Mouse (Mus musculus) kidney, postnatal 36 days (tissue): ENCODE measurements around the gene Mpdu1.
"Not testable (repeated sequence)": the region's sequence is repeated elsewhere in the genome, so short reads cannot be mapped to it uniquely, and the experiment has no call there.

Experiments
- DNase-seq, 2 experiments: peaks; one replicate each; pipeline ENCODE4 v3.0.0; 2021 to 2022; ENCODE audit warnings: mixed read lengths in 2 of 2

Gene Mpdu1

GRCm38 (mm10) chr11:69662213-69662966 lies at the start of gene Mpdu1:
Gene Mpdu1, minus strand, starts transcription at chr11:69662642.
- DNase-seq: peak; percentile 94 to 95

GRCm38 (mm10) chr11:69711082-69711481 lies 48.6 kb upstream of the Mpdu1 start:
- DNase-seq: no peak

- DNase-seq: no peak
Observed at GRCm38 (mm10) chr11:69710470-69710869, 48.0 kb upstream of the Mpdu1 start.

DNA sequence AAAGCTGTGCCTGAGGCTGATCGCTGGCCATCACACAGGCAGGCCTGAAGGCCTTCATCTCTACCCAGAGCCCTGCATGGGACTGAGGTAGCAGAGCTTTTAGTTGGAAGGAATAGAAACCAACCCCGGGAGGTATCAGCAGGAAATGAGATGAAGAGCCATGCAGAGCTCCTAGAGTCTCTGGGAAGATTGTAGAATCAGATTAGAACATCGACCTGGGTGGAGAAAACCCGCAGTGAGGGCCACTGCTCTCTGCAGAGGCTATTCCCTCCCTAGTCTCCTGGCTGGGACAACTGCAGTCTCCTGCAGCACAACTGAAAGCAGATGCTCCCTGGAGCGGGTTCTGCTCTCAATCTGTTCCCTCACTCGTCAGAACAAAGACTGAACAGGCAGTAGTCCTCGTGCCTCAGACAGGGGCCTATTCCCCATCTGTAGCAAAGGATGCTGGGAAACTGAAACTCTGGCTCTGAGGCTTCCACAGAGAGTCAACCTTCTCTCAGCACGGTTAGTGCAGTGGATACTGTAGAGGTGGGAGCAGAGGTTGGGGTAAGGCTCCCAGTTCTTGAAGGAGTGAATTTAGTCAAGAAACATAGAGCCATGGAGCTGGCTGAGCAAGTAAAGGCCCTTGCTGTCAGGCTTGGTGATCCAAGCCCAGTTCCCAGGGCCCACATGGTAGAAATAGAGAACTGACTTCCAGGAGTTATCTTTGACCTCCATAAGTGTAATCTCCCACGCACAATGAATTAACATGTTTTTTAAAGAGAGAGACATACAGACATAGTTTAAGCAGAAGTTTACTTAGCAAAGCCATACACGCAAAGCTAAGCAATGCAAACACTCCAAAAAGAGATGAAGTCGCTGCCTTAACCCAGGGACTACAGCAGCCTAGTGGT lies 47.4 kb upstream of the Mpdu1 start:
- DNase-seq: no peak

- no peak for DNase-seq
Observed at GRCm38 (mm10) chr11:69708614-69709265, 46.3 kb upstream of the Mpdu1 start.

DNA sequence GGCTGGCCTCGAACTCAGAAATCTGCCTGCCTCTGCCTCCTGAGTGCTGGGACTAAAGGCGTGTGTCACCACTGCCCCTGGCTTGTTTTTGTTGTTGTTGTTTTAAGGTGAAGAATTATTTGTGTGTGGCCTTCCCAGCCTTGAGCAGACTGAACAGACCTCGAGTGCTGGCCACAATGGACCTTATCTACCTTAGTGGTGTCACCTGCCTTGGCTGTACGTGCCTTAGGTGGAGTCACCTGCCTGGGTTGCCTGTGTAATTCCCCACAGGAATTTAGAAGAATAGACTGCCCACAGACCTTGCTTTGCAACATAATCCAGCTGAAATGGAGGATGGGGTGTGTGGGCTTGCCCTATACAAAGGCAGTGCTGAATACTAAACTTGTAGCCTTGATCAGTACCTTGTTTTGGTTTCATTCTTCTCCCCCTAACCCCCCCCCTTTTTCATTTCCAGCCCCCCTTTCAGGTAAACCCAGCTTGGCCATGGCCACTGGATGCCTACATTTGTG lies 45.5 kb upstream of the Mpdu1 start:
- DNase-seq: no peak

GRCm38 (mm10) chr11:69707480-69707847 lies 45.0 kb upstream of the Mpdu1 start:
- DNase-seq: no peak

GRCm38 (mm10) chr11:69706775-69707479 lies 44.5 kb upstream of the Mpdu1 start:
- peak; percentile 89 to 92 for DNase-seq

- DNase-seq: no peak
Observed at GRCm38 (mm10) chr11:69704613-69705010, 42.2 kb upstream of the Mpdu1 start.

DNA sequence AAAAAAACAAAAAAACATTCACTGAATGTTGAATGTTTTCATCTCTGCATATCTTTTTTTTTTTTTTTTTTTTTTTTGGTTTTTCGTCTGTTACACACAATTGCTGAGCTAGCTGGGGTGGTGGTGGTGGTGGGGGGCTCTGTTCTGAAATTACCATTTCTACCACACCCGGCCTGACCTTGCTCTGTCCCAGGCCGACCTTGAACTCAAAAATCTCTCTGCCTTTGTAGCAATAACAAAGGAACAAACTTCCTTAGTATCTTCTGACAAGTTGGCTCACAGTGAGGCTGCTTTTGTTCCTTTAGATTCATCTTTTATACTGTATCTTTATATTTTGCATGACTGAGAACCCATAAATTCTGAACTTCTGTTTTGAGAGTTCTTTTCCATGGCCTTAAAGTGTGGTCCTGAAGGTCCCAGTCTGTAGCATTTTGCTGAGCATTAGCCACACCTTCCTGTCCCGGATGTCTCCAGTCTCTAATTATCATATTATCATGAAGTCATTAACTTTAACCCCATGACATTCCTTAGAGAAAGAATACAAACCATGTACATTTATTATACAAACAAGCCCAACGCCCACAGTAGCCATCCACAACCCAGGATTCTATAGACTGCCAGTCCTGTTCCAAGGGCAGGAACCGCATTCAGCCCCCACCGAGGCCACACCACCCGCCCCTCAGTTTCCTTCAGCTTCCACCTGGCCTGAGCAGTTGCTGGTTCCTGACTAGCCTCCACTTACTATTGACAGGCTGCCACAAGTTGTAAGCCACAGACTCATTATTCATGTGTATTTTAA lies 41.6 kb upstream of the Mpdu1 start:
- DNase-seq: no peak

GRCm38 (mm10) chr11:69703381-69703780 lies 40.9 kb upstream of the Mpdu1 start:
- not testable (repeated sequence) for DNase-seq

- DNase-seq: not testable (repeated sequence)
Observed at GRCm38 (mm10) chr11:69702886-69703285, 40.4 kb upstream of the Mpdu1 start.

- no peak for DNase-seq
Observed at GRCm38 (mm10) chr11:69699595-69699994, 37.2 kb upstream of the Mpdu1 start.

DNA sequence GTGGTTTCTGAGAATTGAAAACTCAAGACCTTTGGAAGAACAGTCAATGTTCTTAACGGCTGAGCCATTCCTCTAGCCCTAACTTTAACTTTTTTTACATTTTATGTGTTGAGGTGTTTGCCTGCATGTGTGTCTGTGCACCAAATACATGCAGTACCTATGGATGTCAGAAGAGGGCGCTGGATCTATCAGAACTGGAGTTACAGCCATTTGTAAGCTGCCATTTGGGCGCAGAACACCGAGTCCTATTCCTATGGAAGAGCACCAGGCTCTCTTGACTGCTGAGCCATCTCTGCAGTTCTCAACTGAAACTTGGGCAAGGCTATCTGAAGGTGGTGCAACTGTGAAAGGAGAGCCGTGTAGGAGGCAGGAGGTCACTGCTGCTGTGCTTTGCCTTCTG lies 36.1 kb upstream of the Mpdu1 start:
- no peak for DNase-seq

DNA sequence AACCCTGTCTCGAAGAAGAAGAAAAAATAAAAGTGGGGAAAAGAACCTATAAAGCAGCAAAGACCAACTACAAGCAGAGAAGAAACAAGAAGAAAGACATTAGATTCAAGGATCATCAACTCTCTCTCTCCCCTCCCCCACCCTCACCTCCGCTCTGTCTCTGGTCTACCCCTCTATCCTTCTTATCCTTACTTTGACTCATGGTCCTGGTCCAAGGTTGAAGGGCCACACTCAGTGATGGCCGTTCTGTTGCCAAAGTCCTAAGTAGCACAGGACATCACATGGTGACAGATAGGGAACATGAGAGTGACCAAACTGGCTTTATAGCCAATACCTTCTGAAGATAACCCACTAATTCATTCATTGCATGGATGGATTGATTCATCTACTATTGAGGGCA lies 35.0 kb upstream of the Mpdu1 start:
- DNase-seq: no peak

DNA sequence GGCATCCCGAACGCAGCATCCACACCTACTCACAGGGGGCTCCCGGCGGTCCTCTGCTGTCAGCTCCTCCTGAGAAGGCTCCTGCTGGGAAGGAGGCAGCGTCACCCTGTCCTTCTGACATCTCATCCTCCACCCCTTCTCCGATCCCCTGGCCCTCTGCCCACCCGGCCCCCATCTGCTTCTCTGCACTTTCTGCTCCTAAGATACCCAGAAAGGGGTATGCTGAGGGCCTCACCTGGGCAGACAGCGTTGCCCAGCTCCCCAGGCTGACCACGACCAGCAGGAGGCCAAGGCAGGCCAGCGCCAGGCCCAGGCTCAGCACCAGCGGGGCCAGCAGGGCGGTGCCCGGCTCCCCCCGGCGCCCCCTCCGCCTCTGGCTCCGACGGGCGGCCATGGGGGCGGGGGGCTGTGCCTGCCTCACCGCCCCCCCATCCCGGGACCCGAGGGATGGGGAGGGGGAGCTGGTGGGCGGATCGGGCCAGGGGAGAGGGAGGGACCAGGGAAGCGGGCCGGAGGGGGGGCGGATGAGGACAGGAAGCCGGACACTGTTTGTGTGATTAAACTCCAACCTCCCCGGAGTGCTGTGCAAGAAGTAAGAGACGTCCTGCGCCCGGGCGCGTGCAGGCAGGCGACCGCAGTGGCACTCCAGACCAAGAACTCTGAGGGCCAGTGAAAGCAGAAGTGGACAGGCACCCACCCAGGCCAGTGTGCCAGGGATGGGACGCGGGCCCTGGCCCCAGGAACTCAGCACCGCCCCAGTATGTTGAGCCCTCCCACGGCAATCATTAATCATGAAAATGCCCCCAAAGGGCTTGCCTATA lies 33.1 kb upstream of the Mpdu1 start, which contains the start of the genes Tnfsf12 and Tnfsfm13:
Tnfsf12 (minus strand) TSS at position 489 of the 821 bp plus-strand sequence.
Tnfsfm13 (minus strand) TSS at position 738 of the 821 bp plus-strand sequence.
- DNase-seq: peak; percentile 85 to 89

DNA sequence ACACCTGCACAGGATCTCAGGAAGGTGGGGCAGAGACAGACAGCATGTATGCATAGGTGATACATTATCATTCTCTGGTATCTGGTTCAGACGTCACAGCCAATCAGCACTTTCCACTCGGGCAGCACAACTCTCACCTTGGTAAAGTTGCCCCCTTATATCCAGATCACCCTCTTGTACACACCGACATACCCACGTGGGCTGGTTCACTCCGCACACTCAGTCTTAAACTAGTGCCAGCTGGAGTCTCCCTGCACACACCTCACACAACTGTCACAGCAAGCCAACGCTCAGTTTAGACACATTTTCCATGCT lies 32.6 kb upstream of the Mpdu1 start:
- no peak for DNase-seq

GRCm38 (mm10) chr11:69693421-69693965 lies 31.1 kb upstream of the Mpdu1 start:
- DNase-seq: peak in 1 of 2 experiments; percentile 36

- peak; percentile 75 to 82 for DNase-seq
Observed at GRCm38 (mm10) chr11:69692863-69693262, 30.4 kb upstream of the Mpdu1 start.

DNA sequence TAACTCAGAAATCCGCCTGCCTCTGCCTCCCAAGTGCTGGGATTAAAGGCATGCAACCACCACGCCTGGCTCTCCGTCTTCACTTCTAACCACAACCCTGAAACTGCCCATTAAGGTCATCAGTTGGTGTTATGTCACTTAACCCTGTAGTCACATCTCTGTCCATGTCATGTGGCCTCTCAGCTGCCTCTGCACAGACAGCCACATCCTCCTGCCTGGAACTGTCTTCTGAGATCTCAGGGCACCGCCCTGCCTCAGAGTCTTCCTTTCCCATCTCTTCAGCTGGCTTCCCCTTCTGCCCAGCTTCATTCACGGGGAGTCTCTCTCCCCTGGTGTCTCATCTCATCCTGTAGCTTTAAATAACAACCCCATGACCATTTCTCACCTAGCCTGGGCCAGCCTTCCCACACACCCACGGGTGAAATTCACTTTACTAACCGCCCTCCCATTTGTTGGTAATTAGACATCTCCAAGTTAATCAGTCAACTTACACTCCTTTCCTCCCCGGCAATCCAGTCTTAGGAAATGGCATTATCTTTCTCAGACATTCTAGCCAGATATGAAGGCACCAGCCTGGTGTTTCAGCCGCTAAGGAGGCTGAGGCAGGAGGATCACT lies 29.9 kb upstream of the Mpdu1 start:
- DNase-seq: peak in 1 of 2 experiments; percentile 32
